Mouse (Mus musculus): ENCODE measurements at regions not wholly inside any gene's neighbourhood (a gene's known extent, or its start where the extent isn't known, plus 50 kb on each side); places are given as distances from the start of the nearest gene placed in this dataset.

DNA sequence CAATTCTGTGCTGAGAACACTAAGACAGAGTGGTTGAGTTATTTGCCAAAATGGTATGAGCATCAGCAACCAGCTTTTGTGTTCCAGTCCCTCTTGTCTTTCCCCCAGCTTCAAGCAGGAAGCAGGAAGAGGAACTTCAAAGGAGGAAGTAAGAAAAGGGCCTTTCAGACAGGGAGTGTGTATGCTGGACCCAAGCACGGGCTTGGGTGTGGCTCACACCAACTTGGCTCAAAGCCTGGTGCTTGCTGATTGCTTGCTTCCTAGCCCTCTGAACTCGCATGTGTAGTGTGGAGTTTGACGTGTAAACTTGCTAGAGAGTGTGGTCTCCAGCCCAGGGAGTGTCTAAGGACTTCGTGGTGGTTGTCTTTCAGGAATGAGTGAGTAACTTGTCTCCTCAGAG is 141.0 kb upstream of the Jun start:
- H3K4me3 ChIP-seq (ENCODE audit: low read depth, low read length) = peak overlapping the region; percentile 36; the same call in 1 of the 2 replicates
- ATAC-seq (ENCODE audit: extremely low read depth, insufficient number of reproducible peaks, low FRiP score, poor library complexity, severe bottlenecking) = peak; percentile 85
- H3K4me1 ChIP-seq (ENCODE audit: insufficient read depth, low read depth, low read length) = peaks cover 59% of the 10 kb centered on the region
- no peaks in the 10 kb centered on the region for H3K36me3 ChIP-seq (replicated peaks)
- H3K27me3 ChIP-seq (ENCODE audit: insufficient read depth, low read length) = peaks cover 6% of the 10 kb centered on the region; the same call in 1 of the 2 replicates
- DNase-seq (ENCODE audit: low spot score) = peak; percentile 42
- TF ChIP-seq POLR2AphosphoS5 (IDR thresholded peaks at IDR 0.05; ENCODE audit: insufficient replicate concordance, low read depth, low read length) (no peak), TAL1 (conservative IDR thresholded peaks at IDR 0.05; ENCODE audit: low read depth, low read length) (no peak), GATA1 (IDR thresholded peaks at IDR 0.05; ENCODE audit: borderline replicate concordance, low read length) (no peak), GATA2 (IDR thresholded peaks at IDR 0.05; ENCODE audit: borderline replicate concordance, low read depth, low read length) (no peak), CTCF (IDR thresholded peaks at IDR 0.05; ENCODE audit: low read depth, low read length) (no peak)
- H3K9me3 ChIP-seq (replicated peaks) = no peaks in the 10 kb centered on the region

DNA sequence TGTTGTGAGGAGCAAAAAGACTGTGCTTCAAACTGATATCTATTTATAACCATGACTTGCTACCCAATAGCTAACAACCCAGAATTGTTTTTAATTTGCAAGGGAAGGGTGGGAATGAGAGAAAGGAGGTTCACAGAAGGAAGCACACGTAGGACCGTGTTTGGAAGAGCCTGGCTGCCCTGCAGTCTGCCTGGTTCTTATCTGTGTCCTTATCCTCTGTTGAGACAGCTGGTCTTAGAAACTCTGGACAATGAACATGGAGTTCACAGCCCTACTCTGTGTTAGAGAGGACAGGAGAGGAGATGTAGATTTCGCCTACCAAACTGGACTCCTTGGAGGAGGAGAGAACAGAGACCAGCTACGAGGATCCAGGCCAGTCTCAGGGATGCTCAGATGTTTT is 141.5 kb upstream of the Jun start:
- peak overlapping the region; percentile 41; the same call in 1 of the 2 replicates for H3K4me3 ChIP-seq (ENCODE audit: low read depth, low read length)
- no peaks in the 10 kb centered on the region for H3K36me3 ChIP-seq (replicated peaks)
- H3K27me3 ChIP-seq (ENCODE audit: insufficient read depth, low read length) = peaks cover 6% of the 10 kb centered on the region; the same call in 1 of the 2 replicates
- DNase-seq (ENCODE audit: low spot score) = no peak
- peaks cover 59% of the 10 kb centered on the region for H3K4me1 ChIP-seq (ENCODE audit: insufficient read depth, low read depth, low read length)
- ATAC-seq (ENCODE audit: extremely low read depth, insufficient number of reproducible peaks, low FRiP score, poor library complexity, severe bottlenecking) = no peak
- H3K9me3 ChIP-seq (replicated peaks) = no peaks in the 10 kb centered on the region
- no peak for TF ChIP-seq POLR2AphosphoS5 (IDR thresholded peaks at IDR 0.05; ENCODE audit: insufficient replicate concordance, low read depth, low read length)
- TF ChIP-seq CTCF (IDR thresholded peaks at IDR 0.05; ENCODE audit: low read depth, low read length) = no peak
- no peak for TF ChIP-seq GATA2 (IDR thresholded peaks at IDR 0.05; ENCODE audit: borderline replicate concordance, low read depth, low read length)
- TF ChIP-seq TAL1 (conservative IDR thresholded peaks at IDR 0.05; ENCODE audit: low read depth, low read length) = no peak
- TF ChIP-seq GATA1 (IDR thresholded peaks at IDR 0.05; ENCODE audit: borderline replicate concordance, low read length) = no peak

DNA sequence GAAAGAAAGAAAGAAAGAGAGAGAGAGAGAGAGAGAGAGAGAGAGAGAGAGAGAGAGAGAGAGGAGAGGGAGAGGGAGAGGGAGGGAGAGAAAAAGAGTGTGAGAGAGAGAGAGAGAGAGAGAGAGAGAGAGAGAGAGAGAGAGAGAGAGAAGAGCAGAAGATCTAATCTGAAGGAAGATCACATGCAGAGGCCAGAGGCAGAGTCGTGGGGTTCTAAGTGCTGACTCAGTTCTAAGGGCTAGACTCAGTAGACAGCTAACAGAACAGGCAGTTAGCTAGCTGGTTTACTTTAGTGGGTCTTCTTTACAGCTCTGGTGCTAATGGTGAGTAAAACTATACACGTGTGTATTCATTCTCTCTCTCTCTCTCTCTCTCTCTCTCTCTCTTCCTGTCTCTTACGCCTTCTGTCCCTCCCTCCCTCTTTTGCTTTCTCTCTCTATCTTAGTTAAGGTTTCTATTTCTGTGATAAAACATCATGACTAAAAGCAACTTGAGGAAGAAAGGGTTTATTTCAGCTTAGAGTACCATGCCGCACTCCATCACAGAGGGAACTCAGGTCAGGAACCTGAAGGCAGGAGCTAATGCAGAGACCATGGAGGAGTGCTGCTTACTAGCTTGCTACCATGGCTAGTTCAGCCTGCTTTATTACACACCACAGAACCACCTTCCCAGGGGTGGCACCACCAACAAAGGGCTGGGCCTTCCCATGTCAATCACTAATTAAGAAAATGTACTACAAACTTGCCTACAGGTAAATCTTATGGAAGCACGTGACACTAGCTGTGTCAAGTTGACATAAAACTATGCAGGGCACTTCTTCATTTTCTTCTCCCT is 142.8 kb upstream of the Jun start:
- Histone ChIP-seq H3K36me3 (replicated peaks) (no peaks in the 10 kb centered on the region), H3K27me3 (ENCODE audit: insufficient read depth, low read length) (no peaks in the 10 kb centered on the region; the same call in 1 of the 2 replicates), H3K9me3 (replicated peaks) (no peaks in the 10 kb centered on the region), H3K4me1 (ENCODE audit: insufficient read depth, low read depth, low read length) (peaks cover 61% of the 10 kb centered on the region), H3K4me3 (ENCODE audit: low read depth, low read length) (no peak overlapping the region)
- TF ChIP-seq GATA2 (IDR thresholded peaks at IDR 0.05; ENCODE audit: borderline replicate concordance, low read depth, low read length) (no peak), GATA1 (IDR thresholded peaks at IDR 0.05; ENCODE audit: borderline replicate concordance, low read length) (no peak), TAL1 (conservative IDR thresholded peaks at IDR 0.05; ENCODE audit: low read depth, low read length) (no peak), POLR2AphosphoS5 (IDR thresholded peaks at IDR 0.05; ENCODE audit: insufficient replicate concordance, low read depth, low read length) (no peak), CTCF (IDR thresholded peaks at IDR 0.05; ENCODE audit: low read depth, low read length) (no peak)
- ATAC-seq (ENCODE audit: extremely low read depth, insufficient number of reproducible peaks, low FRiP score, poor library complexity, severe bottlenecking) (0 out of 2 replicates have a peak, but pooled peaks have one; percentile 31), DNase-seq (ENCODE audit: low spot score) (no peak)

DNA sequence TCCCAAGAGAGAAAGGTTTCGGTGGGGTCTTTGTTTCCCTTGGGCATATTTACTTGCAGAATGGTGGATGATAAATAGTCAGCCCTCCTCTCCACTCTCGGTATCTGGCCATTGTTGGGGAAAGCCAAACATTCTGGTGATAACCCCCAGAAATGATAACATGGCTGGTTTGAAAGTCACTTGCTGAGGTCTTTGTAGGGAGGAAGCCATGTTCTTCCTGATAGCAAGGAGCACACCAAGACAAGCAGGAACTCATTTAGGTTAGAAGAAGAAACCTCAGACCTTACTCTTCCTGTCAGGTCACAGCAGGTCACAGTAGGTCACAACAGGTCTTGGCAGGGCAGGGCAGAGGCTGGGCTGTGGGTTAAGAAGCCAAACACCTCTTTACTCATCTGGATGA is 144.1 kb upstream of the Jun start:
- no peak for TF ChIP-seq GATA2 (IDR thresholded peaks at IDR 0.05; ENCODE audit: borderline replicate concordance, low read depth, low read length)
- TF ChIP-seq GATA1 (IDR thresholded peaks at IDR 0.05; ENCODE audit: borderline replicate concordance, low read length) = no peak
- no peak for TF ChIP-seq POLR2AphosphoS5 (IDR thresholded peaks at IDR 0.05; ENCODE audit: insufficient replicate concordance, low read depth, low read length)
- TF ChIP-seq TAL1 (conservative IDR thresholded peaks at IDR 0.05; ENCODE audit: low read depth, low read length) = no peak
- no peak for TF ChIP-seq CTCF (IDR thresholded peaks at IDR 0.05; ENCODE audit: low read depth, low read length)
- Histone ChIP-seq H3K4me3 (ENCODE audit: low read depth, low read length) (no peak overlapping the region), H3K4me1 (ENCODE audit: insufficient read depth, low read depth, low read length) (peaks cover 63% of the 10 kb centered on the region), H3K36me3 (replicated peaks) (no peaks in the 10 kb centered on the region), H3K27me3 (ENCODE audit: insufficient read depth, low read length) (peaks cover 2% of the 10 kb centered on the region; the same call in 1 of the 2 replicates), H3K9me3 (replicated peaks) (no peaks in the 10 kb centered on the region)
- DNase-seq (ENCODE audit: low spot score) (no peak), ATAC-seq (ENCODE audit: extremely low read depth, insufficient number of reproducible peaks, low FRiP score, poor library complexity, severe bottlenecking) (no peak)

DNA sequence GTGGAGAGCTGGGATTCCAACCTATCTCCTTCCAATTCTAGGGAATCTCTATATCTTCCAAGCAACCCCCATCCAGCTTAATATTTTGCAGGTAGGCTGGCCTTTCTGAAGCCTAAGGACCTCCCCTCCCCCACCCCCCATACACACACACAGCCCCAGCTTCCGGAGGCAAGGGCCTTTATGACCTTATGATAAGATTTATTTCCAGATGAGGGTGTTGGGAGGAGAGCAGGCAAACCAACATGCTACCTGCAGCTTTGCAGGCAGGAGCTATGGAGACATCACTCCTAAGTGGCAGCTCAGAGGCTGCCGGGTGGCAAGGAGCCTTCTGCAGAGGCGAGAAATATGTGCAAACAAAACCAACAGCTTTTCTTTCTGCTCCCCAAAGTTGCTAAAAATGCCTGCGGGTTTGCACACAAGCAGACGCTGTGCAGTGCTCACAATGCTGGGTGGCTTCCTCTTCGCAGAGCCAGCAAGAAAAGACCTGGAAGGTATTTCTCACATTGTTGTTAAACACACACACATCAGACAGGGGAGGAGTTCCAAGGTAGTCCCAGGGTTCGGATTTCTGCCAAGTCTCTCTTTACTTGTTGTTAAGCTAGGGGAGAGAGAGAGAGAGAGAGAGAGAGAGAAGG is 145.2 kb upstream of the Jun start:
- no peak for DNase-seq (ENCODE audit: low spot score)
- TF ChIP-seq CTCF (IDR thresholded peaks at IDR 0.05; ENCODE audit: low read depth, low read length) (no peak), GATA1 (IDR thresholded peaks at IDR 0.05; ENCODE audit: borderline replicate concordance, low read length) (no peak), TAL1 (conservative IDR thresholded peaks at IDR 0.05; ENCODE audit: low read depth, low read length) (no peak)
- H3K4me3 ChIP-seq (ENCODE audit: low read depth, low read length) = no peak overlapping the region
- ATAC-seq (ENCODE audit: extremely low read depth, insufficient number of reproducible peaks, low FRiP score, poor library complexity, severe bottlenecking) = no peak
- H3K27me3 ChIP-seq (ENCODE audit: insufficient read depth, low read length) = peaks cover 2% of the 10 kb centered on the region; the same call in 1 of the 2 replicates
- peaks cover 59% of the 10 kb centered on the region for H3K4me1 ChIP-seq (ENCODE audit: insufficient read depth, low read depth, low read length)
- H3K36me3 ChIP-seq (replicated peaks) = no peaks in the 10 kb centered on the region
- H3K9me3 ChIP-seq (replicated peaks) = no peaks in the 10 kb centered on the region

DNA sequence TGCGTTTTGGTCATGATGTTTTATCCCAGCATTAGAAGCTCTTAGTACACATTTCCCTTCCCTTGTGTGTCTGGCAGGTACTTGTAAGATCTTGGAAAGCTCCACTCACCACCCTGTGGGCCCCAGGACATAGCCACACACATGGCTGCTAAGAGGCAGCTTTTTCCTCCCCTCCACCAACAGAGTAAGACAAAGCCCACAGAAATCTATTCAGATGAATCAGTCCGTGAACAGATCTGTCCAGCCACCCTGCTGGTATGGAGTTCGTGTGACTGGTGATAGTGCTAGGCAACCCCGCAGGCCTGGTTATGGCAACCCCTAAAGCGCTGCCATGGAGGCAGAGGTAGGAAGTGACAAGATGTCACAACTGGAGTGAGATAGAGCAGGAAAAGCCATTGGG is 147.4 kb upstream of the Jun start:
- DNase-seq (ENCODE audit: low spot score) (no peak), ATAC-seq (ENCODE audit: extremely low read depth, insufficient number of reproducible peaks, low FRiP score, poor library complexity, severe bottlenecking) (no peak)
- H3K4me3 ChIP-seq (ENCODE audit: low read depth, low read length) = no peak overlapping the region
- no peaks in the 10 kb centered on the region for H3K9me3 ChIP-seq (replicated peaks)
- no peaks in the 10 kb centered on the region for H3K36me3 ChIP-seq (replicated peaks)
- peaks cover 2% of the 10 kb centered on the region; the same call in 1 of the 2 replicates for H3K27me3 ChIP-seq (ENCODE audit: insufficient read depth, low read length)
- peaks cover 41% of the 10 kb centered on the region for H3K4me1 ChIP-seq (ENCODE audit: insufficient read depth, low read depth, low read length)
- TF ChIP-seq POLR2AphosphoS5 (IDR thresholded peaks at IDR 0.05; ENCODE audit: insufficient replicate concordance, low read depth, low read length) = no peak
- no peak for TF ChIP-seq CTCF (IDR thresholded peaks at IDR 0.05; ENCODE audit: low read depth, low read length)

Measured in G1E (cell line).